Mouse (Mus musculus) testis, adult 2 months (tissue): ENCODE data around the gene 9530077C05Rik.

Experiments
- CTCF ChIP-seq: fragments of 200-500 bp; IDR thresholded peaks from 2 replicates; pipeline ENCODE4 v1.5.1; 2012; ENCODE audit warnings: low read depth, mild to moderate bottlenecking, inconsistent platforms, low read length, moderate library complexity; ENCODE audit not compliant: control insufficient read depth, insufficient read depth, insufficient replicate concordance
- POLR2A ChIP-seq: fragments of 200-500 bp; IDR thresholded peaks from 2 replicates; pipeline ENCODE4 v1.6.1; 2012; ENCODE audit warnings: low read depth, mild to moderate bottlenecking, inconsistent platforms, low read length, moderate library complexity; ENCODE audit not compliant: control insufficient read depth

DNA sequence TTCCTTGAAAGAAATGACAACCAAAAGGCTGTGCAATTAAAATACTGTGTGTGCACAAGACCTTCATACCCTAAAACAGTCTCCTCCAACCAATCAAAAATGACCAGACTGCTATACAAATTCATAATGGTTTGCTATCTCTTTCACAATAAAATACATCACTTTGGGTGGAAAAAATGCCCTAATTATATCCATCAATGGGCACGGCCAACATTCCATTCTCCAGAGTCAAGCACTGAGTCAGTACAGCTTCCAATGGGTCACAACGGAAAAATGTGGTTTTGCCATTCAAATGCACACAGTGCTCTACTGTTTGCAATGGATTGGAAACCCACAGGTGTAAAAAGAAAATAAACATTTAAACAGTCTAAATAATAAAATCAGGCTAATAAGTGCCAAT, 25.4 kb upstream of the 9530077C05Rik start:
- no peak for TF ChIP-seq POLR2A
- TF ChIP-seq CTCF, result no peak
